Mouse (Mus musculus): ENCODE measurements around the gene Ccdc88c.
"Not testable (repeated sequence)": the region's sequence is repeated elsewhere in the genome, so short reads cannot be mapped to it uniquely, and the experiment has no call there.

Ccdc88c gene

GRCm38 (mm10) chr12:101017971-101018371, 10.9 kb downstream of the Ccdc88c start:
- peak; percentile 69 to 80 for DNase-seq (ENCODE audit: low spot score in 2 of 2)

DNA sequence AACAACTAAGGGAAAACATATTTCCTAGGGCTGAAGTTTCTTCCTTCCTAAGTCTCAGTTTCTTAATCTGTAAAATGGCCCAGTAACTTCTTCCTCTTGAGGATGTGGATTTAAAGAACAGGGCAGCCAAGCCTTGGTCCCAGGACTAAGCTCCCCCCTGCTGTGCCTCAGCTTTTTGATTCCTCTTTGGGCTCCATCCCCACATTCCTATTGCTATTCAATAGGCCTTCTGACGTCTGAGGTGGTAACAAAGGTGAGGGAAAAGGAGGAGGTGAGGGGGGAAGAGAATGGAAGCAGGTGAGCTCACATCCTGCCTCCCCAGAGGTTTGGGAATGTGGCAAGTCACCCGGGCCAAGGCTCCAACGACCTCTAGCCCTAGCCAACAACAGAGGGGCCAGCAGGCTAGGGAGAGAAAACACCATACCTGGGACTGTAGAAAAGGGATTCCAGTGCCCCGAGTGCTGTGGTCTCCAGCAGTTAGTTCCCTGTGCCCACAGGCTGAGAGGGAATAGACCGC, 12.4 kb downstream of the Ccdc88c start:
- no peak for DNase-seq (ENCODE audit: low spot score in 2 of 2)

DNA sequence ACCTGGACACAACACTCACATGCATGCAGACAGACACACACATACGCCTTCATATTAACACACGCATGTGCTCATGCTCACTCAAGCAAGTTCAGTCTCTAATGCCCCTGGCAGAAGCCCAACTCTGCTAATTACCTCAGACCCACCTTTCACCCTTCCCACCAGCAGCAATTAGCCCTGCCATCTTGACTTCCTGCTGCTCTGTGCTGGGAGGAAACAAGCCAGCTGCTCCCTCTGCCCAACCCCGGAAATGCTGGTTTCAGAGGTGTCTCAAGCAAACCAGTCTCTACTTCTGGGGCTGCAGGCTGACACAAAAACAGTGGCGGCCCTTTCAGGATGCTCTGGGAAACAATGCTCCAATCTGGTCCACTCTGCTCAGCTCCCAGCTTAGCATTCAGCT, 12.9 kb downstream of the Ccdc88c start:
- DNase-seq (ENCODE audit: low spot score in 2 of 2) = peak; percentile 63 to 79

GRCm38 (mm10) chr12:101015165-101015560, 13.7 kb downstream of the Ccdc88c start:
- no peak for DNase-seq (ENCODE audit: low spot score in 2 of 2)

GRCm38 (mm10) chr12:101014549-101015164, 14.2 kb downstream of the Ccdc88c start:
- DNase-seq (ENCODE audit: low spot score in 2 of 2) = no peak

DNA sequence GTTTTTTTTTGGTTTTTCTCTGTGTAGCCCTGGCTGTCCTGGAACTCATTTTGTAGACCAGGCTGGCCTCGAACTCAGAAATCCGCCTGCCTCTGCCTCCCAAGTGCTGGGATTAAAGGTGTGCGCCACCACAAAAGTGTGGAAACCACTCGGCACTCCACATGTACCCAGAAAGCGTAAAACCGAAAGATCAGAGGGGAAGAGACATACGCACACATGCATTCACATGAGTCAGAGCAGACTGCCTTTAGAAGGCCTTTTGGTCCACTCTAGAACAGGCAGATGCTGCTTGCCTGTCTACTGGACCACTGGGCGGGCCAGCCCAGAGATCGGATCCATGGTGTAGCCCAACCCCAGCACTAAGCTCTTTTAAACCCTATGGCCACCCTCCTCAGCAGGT, 15.2 kb downstream of the Ccdc88c start:
- DNase-seq (ENCODE audit: low spot score in 2 of 2) = not testable (repeated sequence)

DNA sequence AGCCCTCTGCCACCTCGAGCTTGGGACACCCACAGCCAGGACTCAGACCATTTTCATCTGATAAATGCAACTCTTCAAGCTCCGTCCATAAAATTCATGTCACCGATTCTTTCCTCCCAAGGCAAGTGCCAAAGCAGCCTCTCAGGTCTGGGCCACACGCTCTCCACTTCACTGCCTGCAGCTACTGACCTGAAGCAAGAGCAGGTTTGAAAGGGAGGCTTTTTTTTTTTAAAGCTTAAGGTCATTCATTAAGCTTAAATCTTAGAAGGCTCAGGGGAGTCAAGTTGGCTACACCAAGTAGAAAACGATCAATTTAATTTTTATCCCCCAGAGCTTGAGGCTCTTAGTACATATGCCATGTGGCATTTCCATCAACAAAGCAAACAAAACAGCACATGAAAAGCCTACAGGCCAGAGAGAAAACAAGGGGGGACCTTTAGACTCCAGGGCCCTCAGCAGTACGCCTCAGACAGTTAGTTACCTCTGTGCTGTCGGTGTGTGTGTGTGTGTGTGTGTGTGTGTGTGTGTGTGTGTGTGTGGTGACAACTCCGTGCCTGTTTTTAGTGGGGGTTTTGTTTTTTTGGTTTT, 15.7 kb downstream of the Ccdc88c start:
- no peak for DNase-seq (ENCODE audit: low spot score in 2 of 2)

DNA sequence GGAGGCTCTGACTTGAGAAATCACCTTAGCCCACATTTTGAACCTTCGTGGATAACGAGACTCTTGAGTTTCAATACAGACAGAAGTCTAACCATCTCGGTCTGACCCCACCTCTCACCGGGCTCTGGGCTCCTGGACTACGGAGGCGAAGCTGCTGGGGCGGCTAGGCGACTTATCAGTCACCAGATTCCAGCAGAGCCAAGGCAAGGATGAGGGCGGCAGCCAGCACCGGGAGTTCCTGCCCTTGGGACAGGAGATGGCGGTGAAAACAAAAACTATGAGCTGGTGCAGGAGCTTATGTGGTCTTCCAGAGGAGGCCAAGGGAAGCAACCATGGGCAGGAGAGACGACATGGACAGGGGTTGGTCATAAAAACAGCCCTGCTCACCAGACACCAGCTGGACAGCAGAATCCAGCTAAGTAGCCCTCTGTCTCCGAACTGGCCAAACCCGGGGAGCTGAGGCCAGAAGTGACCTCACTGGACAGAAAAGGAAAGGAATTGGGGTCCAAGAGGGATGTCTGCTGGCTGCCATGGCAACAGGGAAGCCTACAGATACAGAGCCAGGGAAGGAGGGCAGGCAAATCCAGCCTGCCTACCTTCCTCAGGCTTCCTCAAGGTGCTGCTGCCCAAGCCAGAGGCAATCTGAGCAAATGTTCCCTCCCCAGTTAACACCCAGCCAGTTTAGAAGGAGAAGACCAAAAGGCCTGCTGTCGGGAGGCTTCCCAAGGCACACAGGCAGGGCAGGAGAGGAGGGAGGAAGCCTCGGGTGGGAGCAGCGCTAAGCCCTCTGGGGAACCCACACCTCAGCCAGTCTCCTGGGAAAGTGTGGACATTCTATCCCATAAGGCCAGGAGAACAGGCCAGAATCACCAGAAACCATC, 16.4 kb downstream of the Ccdc88c start:
- DNase-seq (ENCODE audit: low spot score in 2 of 2) = no peak

DNA sequence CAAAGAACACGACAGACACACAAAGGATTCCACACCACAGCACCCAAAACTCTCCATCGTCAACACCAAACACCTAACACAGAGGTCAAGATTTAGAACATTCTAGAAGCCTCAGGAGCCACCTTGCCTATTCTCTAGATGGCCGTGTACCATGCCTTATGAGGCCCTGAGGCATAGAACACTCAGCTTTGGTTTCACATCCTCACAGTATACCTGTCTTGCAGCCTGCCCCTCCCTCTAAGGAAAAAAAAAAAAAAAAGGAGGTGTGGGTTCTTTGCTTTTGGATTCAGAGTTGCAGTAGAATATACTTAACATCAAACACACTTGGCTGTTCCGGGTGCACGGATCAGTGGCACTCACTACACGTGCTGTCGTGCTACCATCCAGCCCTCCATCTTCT, 17.8 kb downstream of the Ccdc88c start:
- DNase-seq (ENCODE audit: low spot score in 2 of 2) = no peak

GRCm38 (mm10) chr12:101010148-101010920, 18.5 kb downstream of the Ccdc88c start:
- DNase-seq (ENCODE audit: low spot score in 2 of 2) = no peak

- DNase-seq (ENCODE audit: low spot score in 2 of 2) = no peak
Observed at GRCm38 (mm10) chr12:101009225-101009624, 19.6 kb downstream of the Ccdc88c start.

DNA sequence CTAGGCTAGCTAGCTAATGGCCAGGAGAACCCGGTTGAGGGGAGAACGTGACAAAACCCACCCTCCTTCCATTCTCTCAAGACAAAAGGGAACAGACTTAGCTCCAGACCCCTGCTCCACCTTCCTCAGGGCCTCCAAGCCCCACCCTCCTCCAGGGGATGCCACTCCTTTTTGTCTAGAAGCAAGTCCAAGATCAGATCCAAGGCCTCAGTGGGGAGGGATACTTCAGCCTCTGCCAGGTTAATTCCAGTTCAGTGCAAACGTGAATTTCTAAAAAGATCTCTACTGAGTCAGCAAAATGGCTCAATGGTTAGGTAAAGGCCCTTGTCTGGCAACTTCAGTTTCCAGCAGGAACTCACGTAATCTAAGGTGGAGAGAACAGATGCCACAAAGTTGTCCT, 20.2 kb downstream of the Ccdc88c start:
- no peak for DNase-seq (ENCODE audit: low spot score in 2 of 2)

- DNase-seq (ENCODE audit: low spot score in 2 of 2) = no peak
Observed at GRCm38 (mm10) chr12:101007968-101008481, 20.8 kb downstream of the Ccdc88c start.

DNA sequence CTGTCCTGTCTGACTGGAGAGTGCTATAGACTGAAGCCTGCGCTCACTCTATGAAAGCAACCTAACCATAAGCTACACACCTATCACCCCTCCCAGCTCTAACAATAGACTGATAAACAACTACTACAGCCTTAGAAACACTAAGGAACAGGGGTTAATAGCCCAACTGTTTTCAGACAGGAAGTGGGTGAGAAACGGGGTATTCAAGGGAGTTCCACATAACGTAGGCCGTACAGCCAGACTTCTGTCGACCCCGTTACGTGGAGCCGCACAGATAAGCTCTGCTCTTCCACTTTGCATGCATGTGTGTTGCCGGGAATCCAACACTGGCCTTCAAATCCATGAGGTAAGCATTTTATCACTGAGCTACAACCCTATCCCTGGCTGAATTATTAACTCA, 21.4 kb downstream of the Ccdc88c start:
- DNase-seq (ENCODE audit: low spot score in 2 of 2) = no peak

GRCm38 (mm10) chr12:101005665-101006420, 23.0 kb downstream of the Ccdc88c start:
- no peak for DNase-seq (ENCODE audit: low spot score in 2 of 2)

DNA sequence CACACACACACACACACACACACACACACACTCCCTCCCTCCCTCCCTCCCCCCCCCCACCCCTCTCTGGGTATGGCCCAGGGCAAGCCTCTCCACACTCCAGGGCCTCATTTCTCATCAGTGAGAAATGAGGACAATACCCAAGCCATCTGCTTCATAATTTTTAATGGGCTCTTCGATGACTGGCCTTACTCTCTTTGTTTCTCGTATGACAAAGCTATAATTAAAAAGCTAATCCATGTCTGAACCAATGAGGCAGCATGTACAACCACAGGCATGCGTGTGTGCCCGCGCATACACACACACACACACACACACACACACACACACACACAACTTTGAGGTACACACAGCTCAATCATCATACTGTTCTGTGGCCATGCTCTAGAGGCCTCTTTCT, 23.9 kb downstream of the Ccdc88c start:
- DNase-seq (ENCODE audit: low spot score in 2 of 2) = no peak

DNA sequence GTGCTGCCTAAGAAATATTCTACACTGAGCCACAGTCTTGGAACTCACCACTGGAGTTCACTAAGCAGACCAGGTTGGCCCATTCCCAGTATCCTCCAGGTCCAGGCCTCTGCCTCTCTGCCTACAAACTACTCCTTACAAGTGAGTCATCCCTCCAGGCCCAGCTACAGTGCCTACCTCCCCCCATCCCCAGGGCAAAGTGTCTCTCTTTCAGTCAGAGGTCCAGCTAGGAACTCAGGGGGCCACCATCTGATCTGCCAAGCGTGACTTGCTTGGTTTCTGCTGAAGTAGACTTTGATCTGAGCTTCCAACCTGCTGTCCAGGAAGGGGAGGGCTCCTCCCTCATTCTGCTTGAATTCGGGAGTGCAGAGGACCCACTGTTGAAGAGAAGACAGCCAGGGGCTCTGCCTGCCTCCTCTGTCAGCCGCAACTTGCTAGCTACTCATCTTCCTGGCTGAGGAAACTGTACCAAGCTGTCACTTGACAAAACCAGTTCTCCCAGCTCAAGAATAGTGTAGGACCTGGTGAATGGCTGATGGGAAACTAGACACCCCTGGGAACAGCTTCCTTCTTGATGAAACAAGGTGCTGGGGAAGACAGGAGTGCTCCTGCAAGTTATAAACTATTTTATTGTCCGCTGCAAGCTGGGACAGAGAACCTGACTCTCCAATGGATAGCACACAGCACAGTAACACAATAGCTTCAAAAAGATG, 25.9 kb downstream of the Ccdc88c start:
- DNase-seq (ENCODE audit: low spot score in 2 of 2) = no peak

DNA sequence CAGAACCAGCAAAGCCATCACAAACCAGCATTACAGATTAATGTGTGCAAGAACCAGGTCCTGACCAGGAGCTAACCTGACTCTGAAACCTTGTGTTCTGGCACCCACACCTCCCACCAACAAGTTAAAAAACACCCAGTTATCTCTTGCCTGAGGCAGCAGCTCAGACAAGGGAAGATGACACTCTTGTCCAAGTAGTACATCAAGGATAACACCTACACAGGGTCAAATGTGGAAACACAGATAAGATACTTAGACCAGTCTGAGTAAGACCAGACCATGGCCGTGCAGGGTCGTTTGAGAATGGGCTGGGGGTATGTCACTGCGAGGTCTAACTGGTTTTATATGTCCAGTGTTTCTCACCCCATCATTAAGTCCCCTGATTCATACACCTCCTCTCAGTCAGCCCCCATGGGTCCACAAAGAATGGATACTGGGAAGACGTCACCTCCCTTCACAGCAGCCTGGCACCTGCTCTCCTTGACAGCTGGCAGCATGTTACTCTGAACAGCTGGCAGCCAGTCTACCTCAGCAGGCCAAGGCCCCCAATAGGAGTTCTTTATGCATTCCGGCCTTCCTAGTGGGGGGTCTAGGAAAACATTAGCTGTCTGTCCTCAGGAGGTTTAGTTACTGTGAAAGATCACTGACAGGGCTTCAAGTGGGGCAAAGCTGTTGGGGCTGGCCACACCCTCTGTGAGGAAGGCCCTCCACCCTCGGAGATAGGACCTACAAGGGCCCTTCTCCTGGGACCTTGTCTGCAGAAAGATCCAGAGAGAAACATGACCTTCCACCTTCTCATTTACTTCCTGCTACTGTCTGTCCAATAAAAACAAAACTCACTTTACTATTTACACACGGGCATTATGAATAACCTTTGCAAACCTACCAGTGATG, 29.5 kb downstream of the Ccdc88c start:
- no peak for DNase-seq (ENCODE audit: low spot score in 2 of 2)

DNA sequence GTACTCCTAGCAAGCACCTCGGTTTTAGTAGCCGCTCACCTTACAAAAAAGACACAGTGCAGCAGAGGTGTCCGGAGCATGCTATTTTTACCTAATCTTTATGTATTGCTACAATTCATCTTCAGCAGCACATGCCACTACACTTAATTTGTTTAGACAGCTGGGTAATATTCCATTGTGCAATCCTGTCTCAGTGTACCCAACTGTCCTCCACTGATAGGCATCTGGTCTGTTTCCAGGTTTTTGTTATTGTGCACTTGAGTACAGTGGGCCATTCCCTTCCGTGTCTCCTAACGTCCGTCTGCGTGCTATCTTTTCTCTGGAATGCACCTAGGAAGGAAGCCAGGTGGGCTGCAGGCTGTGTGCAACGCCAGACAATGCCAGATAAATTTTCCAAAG, 30.3 kb downstream of the Ccdc88c start:
- DNase-seq (ENCODE audit: low spot score in 2 of 2) = no peak

Data from spleen, postnatal 4 days (tissue).